Mouse (Mus musculus) neural tube, embryonic 10.5 days (tissue): Measurements from ENCODE around the gene Rpap2.
A peak's percentile ranks its signal among the peaks of the same experiment; 100 is the strongest.

Experiments
- DNase-seq: peaks from one replicate; pipeline ENCODE4 v3.0.0-alpha.2; 2017; ENCODE audit warnings: low spot score; ENCODE audit errors: extremely low spot score

Rpap2 gene

DNA sequence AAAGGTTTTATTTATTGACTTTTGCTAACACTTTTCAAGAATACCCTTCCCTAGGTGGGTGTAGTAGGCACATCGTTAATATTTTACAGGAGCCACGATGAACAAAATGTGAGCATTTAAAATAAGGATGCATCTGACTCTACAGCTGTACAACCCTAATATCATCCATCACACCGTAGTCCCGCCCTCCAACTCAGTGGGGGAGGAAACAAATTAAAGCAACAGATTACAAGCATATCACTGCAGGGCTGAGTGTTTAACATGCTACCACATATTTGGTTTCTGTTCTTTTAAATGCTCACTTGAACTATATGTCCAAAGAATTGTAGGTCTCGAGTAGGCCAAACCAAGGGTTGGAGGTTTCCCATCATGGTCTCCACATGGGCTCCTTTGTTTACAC lies 90.0 kb downstream of the Rpap2 start:
- no peak for DNase-seq

DNA sequence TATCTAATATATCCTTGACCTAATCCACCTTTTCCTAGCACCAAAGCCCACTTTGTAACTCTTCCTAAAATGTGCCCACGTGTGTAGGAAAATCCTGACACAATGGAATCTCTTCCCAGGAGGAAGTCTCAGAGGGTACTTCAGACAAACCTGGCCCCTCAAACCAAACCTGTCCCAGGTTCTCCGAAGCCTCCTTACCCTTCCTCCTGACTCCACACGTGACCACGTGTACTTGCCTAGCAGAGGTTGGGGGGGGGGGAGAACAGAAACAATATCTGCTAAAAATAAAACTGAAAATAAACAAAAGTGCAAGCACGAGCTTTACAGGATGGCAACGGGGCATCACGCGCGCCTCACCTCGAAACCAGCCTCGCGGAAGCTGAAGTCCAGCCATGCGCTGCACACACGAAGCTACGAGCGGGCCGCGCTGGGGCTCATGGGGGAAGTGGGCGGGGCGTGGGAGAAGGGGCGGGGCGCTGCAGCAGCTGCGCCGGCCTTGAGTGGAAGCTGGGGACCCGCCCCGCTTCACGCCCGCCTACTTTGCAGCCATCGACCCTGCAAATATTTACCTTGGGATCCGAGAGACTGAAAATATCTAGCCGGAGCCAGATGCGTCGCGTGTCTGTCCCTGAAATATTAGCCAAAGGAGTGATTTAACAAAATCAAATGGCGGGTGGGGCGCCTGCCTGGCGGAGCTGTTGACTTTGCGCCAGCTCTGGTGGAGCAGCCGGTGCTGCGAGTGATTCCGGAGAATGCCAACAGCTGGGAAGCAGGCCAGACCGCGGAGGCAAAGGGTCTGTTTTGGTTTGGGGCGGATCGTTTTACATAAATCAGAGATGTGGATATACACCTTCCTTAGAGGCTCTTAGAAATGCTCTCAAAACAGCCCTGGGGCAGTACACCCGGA lies 90.7 kb downstream of the Rpap2 start:
- DNase-seq, result peak; percentile 80

DNA sequence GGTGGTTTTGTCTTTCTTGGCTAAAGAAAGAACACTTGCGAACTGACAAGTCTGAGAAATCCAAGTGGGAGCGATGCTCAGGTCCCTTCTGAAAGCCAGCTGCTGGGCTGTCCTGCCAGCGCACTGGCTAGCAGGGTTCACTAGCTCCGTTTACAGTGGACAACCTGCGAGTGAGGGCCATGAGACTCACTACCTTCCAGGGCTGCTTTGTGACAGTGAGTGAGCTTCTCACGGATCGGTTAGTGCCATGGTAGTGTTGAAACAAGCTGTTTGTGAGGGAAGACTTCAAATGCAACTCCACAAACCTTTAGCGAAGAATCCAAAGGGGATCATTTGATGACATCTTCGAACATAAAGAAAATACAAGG lies 91.3 kb downstream of the Rpap2 start:
- DNase-seq, result no peak

- no peak for DNase-seq
These were observed 97.8 kb downstream of the Rpap2 start for GRCm38 (mm10) chr5:107695019-107695418.

GRCm38 (mm10) chr5:107698888-107699287 lies 101.7 kb downstream of the Rpap2 start:
- DNase-seq, result no peak

DNA sequence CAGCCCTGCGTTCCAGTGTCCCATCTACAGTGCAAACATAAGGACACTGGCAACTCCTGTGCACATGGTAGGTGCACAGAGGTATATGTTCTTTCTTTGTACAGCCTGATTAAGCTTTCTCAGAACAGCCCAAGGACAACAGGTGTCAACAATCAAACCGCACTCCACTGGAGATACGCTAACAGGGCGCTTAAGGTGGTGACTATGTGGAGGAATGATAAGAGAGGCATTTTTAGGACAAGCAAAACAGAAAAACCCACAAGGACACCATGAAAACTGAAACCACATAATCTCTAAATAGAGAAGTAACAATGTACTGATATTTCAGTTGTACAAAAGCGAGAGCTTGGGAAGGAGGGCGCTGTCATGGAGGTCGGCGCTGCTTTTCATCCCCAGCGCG lies 103.7 kb downstream of the Rpap2 start:
- DNase-seq, result no peak

- no peak for DNase-seq
These were observed 104.5 kb downstream of the Rpap2 start for GRCm38 (mm10) chr5:107701658-107702057.

DNA sequence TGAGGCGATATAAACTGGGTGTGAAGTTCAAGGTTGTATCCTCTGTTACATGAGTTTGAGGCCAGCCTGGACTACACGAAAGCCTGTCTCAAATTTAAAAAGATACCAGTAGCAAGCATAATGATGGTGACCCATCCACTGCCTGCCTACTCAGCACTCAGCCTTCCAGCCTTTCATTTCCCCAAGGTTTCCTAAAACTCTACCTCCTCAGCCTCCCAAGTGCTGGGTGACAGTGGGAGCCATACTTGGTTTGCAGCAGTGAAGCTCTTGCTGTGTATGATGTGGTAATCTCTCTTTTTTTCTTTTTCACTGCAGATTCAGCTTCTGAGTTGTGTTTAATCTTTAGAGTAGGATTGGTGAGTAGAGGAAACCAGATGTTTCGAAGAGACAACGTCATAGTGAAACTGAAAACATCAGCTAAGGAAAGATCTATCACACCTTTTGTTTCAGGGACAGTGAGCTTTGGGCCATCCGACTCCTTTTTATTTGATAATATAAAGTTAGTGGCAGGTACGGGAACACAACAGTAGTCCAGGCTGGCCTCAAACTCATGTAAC lies 106.1 kb downstream of the Rpap2 start:
- no peak for DNase-seq

GRCm38 (mm10) chr5:107705756-107706155 lies 108.6 kb downstream of the Rpap2 start:
- no peak for DNase-seq

- DNase-seq, result no peak
These were observed 109.1 kb downstream of the Rpap2 start for GRCm38 (mm10) chr5:107706262-107706661.

DNA sequence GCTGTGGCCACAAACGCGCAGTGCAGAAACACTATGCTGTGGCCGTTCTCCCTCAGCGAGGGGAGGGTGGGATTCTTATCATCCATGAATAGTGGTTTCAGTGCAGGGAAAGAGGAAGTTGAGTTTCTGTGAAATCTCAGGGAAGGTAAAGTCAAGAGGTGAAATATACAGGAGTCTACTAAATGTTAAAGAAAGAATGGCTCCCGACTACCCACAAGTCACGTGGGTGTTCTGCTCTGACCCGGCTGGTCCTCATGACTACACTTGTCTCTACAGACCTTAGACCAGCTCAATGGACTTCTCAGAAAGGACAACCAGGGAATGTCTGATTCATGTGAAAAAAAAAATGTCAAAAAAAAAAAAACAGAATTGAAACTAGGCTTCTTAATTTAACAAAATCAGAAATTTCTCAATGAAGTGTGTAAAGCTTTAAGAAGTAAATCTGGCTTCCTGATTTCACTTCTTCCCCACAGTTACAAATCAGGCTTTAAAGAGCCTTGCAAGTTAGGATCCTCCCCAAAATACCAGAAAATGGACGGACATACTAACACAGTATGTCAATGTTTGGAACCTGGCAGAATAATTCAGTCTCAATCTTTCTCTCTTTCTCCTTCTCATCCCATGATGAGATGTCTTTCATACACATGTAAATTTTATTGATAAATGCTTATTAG lies 111.1 kb downstream of the Rpap2 start:
- DNase-seq, result no peak
